Mouse (Mus musculus) gastrocnemius, adult 8-10 months (tissue): ENCODE data around the gene Zc3h10. TPM values are rescaled to one million over a fixed set of nuclear protein-coding genes. Genes with fewer than 3 reads are reported as not detected.
"Not testable (repeated sequence)": the region's sequence is repeated elsewhere in the genome, so short reads cannot be mapped to it uniquely, and the experiment has no call there.

ENCODE experiments used
- DNase-seq, 2 experiments: peaks; one replicate each; pipeline ENCODE4 v3.0.0; 2022; ENCODE audit warnings: low spot score in 2 of 2
- microRNA-seq: library from miRNA; unstranded; fragments of <30 nt; microRNA quantifications from one replicate; pipeline ENCODE4 v1.2.0, GENCODE M21; 2022
- total RNA-seq, 4 experiments: library from RNA; stranded (reverse); gene quantifications; 2 replicates each; pipeline ENCODE4 v1.2.4; 2022

Gene Zc3h10
- total RNA-seq, 4 experiments from 2014 or later = 5.7 to 7.5 (median 6.7) TPM

DNA sequence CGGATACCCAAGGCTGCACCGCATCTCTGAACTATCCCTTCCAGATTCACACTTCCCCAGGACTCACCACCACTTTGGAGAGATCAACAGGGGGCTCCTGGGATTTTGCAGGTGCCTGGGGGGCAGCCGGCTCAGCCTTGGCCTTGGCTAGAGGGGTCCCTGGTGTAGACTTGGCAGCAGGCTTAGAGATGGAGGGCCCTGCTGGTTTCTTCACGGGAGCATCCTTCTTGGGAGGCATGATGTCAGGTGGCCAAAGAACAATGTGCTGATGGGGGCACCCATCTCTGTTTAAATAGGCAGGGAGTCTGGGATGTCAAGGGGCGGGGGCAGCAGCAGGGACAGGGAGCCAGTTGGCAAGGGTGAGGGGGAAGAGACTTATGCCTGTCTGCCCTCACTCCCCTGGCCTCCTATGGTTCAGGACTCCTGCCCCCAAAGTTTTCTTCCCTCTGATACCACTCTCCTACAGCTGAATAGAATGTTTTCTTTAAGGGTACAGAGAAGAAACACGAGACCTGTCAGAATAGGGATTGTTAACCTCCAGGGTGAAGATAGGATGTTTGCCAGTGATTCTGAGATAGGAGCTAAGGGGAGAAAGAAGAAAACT, 50.3 kb downstream of the Zc3h10 start:
- no peak for DNase-seq

DNA sequence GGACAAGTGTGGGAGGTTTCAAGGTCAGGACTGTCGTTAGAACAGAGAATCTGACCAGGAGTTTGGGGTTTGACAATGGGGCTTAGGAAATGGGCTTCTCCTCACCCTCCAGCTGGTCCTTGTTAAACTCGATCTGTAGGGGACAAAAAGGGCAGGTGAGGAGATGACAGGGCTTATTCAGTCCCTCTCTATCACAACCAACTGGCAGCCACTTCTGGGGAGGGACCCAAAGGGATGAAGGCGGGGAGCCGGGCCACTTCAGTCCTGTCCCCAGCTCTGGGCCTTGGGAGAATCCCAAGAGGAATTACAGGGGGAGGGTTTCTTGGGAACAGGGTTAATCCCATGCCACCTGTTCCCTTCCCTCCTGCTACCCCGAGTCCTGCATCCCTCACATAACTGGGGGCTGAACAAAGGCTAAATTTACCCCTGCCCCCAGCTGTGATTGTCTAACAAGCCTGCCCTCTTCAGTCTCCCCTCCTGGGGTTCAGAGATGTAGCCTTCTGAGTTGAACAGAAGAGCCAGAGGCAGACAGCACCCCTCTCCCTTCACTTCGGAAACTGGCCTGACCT, 51.0 kb downstream of the Zc3h10 start:
- DNase-seq = no peak

DNA sequence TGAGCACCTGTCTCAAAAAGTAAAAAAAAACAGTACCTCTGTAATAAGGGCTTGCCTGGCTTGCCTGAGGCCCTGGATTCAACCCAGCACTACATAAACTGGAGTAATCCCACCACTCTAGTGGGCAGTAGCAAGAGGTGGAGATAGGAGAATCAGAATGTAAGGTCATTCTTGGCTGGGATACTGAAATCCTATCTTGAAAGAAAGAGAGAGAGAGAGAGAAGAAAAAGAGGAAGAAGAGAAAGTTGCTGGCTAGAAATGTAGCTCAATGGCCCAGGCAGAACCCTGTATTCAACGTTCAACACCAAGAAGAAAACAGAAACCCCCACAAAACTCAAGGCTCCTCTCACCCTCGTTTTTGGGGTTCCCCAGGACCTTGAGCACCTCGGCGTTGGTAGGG, 51.7 kb downstream of the Zc3h10 start:
- no peak for DNase-seq

GRCm38 (mm10) chr10:128495270-128495669, 52.3 kb downstream of the Zc3h10 start:
- no peak for DNase-seq

GRCm38 (mm10) chr10:128494667-128495245, 52.8 kb downstream of the Zc3h10 start:
- DNase-seq = no peak

GRCm38 (mm10) chr10:128493695-128494666, 53.6 kb downstream of the Zc3h10 start, which contains the start of gene Myl6:
Gene Myl6, minus strand, starts transcription at chr10:128494145.
- peak; percentile 97 to 98 for DNase-seq

DNA sequence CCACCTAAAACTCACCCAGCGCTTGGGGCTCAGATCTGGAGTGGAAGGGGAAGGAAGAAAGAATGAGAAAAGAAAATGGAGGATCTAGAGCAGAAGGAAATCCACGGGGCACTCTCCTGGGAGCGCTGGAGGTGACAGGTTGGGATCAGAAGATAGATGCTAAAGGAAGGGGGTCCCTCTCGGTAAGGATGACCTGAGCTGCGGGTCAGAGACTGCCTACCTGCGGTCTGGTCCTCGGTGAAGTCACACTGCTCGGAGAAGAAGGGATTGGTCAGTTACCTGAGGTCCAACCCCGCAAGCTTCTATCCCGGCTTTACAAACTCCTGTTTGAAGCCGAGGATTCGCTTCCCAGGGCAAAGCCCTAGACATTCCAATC, 54.3 kb downstream of the Zc3h10 start:
- no peak for DNase-seq

DNA sequence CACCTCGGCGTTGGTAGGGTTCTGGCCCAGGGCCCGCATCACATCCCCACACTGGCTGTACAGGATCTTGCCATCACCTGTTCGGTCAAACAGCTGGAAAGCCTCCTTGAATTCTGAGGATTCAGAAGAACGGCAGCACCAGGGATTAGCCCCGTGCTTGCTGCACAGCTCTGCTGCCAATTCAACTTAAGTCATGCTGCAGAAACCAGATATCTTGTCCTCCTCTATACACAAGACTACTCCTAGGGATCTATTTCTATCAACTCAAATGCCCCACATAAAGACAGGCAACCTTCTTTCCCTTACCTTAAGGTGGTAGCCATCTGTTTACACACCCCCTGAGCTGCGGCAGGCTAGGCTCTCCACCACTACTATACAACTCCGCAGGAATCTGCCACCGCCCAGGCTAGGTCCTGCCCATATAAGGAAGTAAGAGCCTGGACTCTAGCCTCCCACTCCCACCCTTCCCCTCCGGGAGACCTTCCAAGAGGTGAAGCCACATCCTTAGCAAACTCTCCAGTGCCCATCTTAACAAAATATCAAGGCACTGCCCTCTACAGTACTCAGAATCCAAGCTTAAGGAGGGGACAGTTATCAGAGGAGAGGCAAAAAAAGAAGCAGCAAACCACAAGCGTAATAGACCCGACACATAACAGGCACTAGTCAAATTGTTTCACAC, 54.8 kb downstream of the Zc3h10 start:
- DNase-seq = peak; percentile 42 to 53

- not testable (repeated sequence) for DNase-seq
Measured at GRCm38 (mm10) chr10:128492051-128492450, 55.5 kb downstream of the Zc3h10 start.

Small RNA genes lying within 50 kb of the gene (microRNA-seq; reads per million reads assigned to microRNA genes)
- not detected for gene Gm47275
- not detected for gene Mir6916
- gene Mir6917 = not detected

Other genes with a start within 250 kb of the Zc3h10 start
- gene Il23a, start 249.0 kb downstream of the Zc3h10 start, total RNA-seq = not detected
- 1 to 10 TPM; 2.6 to 3.9 (median 3.2) TPM for gene Pan2, start 244.4 kb downstream of the Zc3h10 start, total RNA-seq
- 10 to 100 TPM; 51.0 to 56.9 (median 52.2) TPM for gene Cnpy2, start 225.3 kb downstream of the Zc3h10 start, total RNA-seq
- 100 to 1,000 TPM; 491 to 577 (median 541) TPM for gene Cs, start 210.0 kb downstream of the Zc3h10 start, total RNA-seq
- gene Coq10a, start 178.8 kb downstream of the Zc3h10 start, total RNA-seq = 100 to 1,000 TPM; 409 to 479 (median 445) TPM
- gene Ankrd52, start 170.7 kb downstream of the Zc3h10 start, total RNA-seq = 10 to 100 TPM; 38.7 to 48.8 (median 43.2) TPM
- gene Slc39a5, start 146.5 kb downstream of the Zc3h10 start, total RNA-seq = not detected
- 10 to 100 TPM; 59.0 to 70.3 (median 63.5) TPM for gene Nabp2, start 136.3 kb downstream of the Zc3h10 start, total RNA-seq
- 10 to 100 TPM; 13.6 to 14.7 (median 14.1) TPM for gene Rnf41, start 136.1 kb downstream of the Zc3h10 start, total RNA-seq
- 10 to 100 TPM; 45.6 to 53.3 (median 49.5) TPM for gene Smarcc2, start 88.5 kb downstream of the Zc3h10 start, total RNA-seq
- gene Myl6, start 53.6 kb downstream of the Zc3h10 start, total RNA-seq = 100 to 1,000 TPM; 125 to 188 (median 158) TPM
- 10 to 100 TPM in 2 of 4 experiments, 1 to 10 TPM in 2; 8.7 to 11.7 (median 10.0) TPM for gene Myl6b, start 49.1 kb downstream of the Zc3h10 start, total RNA-seq
- 10 to 100 TPM; 10.4 to 13.5 (median 13.4) TPM for gene Esyt1, start 21.9 kb downstream of the Zc3h10 start, total RNA-seq
- 1,000 to 10,000 TPM in 2 of 4 experiments, 100 to 1,000 TPM in 2; 907 to 1,327 (median 1,023) TPM for gene Rpl41, start 1.5 kb upstream of the Zc3h10 start, total RNA-seq
- gene Pa2g4, start 18.2 kb upstream of the Zc3h10 start, total RNA-seq = 10 to 100 TPM; 29.0 to 39.9 (median 33.1) TPM
- 1 to 10 TPM; 2.1 to 2.7 (median 2.2) TPM for gene Erbb3, start 41.9 kb upstream of the Zc3h10 start, total RNA-seq
- 100 to 1,000 TPM; 166 to 361 (median 250) TPM for gene Rps26, start 79.0 kb upstream of the Zc3h10 start, total RNA-seq
- gene Ikzf4, start 98.2 kb upstream of the Zc3h10 start, total RNA-seq = under 1 TPM in 3 of 4 experiments, not detected in 1; 0.24 to 0.51 (median 0.34) TPM
- 10 to 100 TPM; 32.2 to 37.4 (median 33.8) TPM for gene Suox, start 126.3 kb upstream of the Zc3h10 start, total RNA-seq
- gene Rab5b, start 148.5 kb upstream of the Zc3h10 start, total RNA-seq = 100 to 1,000 TPM in 3 of 4 experiments, 10 to 100 TPM in 1; 97.0 to 103 (median 102) TPM
- under 1 TPM in 1 of 4 experiments, not detected in 3; 0.25 TPM for gene Pmel, start 156.4 kb upstream of the Zc3h10 start, total RNA-seq
- gene Cdk2, start 157.3 kb upstream of the Zc3h10 start, total RNA-seq = 1 to 10 TPM; 2.5 to 3.4 (median 2.6) TPM
- gene Dgka, start 197.1 kb upstream of the Zc3h10 start, total RNA-seq = 10 to 100 TPM in 1 of 4 experiments, 1 to 10 TPM in 3; 7.5 to 10.0 (median 8.0) TPM
- 10 to 100 TPM; 10.2 to 14.0 (median 11.9) TPM for gene Pym1, start 200.1 kb upstream of the Zc3h10 start, total RNA-seq
- 1 to 10 TPM in 3 of 4 experiments, under 1 TPM in 1; 0.46 to 1.4 (median 1.1) TPM for gene Mmp19, start 243.1 kb upstream of the Zc3h10 start, total RNA-seq